Mouse (Mus musculus) heart, postnatal 4 days (tissue): Measurements from ENCODE around the gene Smim20. TPM values are rescaled to one million over a fixed set of nuclear protein-coding genes. Genes with fewer than 3 reads are reported as not detected.

Experiments used
- DNase-seq: peaks from one replicate; pipeline ENCODE4 v3.0.0; 2021
- total RNA-seq, 2 experiments: library from RNA; stranded (reverse); gene quantifications; 2 replicates each; pipeline ENCODE4 v1.2.3; 2021

The Smim20 gene
- 100 to 1,000 TPM in 1 of 2 experiments, 10 to 100 TPM in 1; 92.9 to 102 TPM for total RNA-seq

DNA sequence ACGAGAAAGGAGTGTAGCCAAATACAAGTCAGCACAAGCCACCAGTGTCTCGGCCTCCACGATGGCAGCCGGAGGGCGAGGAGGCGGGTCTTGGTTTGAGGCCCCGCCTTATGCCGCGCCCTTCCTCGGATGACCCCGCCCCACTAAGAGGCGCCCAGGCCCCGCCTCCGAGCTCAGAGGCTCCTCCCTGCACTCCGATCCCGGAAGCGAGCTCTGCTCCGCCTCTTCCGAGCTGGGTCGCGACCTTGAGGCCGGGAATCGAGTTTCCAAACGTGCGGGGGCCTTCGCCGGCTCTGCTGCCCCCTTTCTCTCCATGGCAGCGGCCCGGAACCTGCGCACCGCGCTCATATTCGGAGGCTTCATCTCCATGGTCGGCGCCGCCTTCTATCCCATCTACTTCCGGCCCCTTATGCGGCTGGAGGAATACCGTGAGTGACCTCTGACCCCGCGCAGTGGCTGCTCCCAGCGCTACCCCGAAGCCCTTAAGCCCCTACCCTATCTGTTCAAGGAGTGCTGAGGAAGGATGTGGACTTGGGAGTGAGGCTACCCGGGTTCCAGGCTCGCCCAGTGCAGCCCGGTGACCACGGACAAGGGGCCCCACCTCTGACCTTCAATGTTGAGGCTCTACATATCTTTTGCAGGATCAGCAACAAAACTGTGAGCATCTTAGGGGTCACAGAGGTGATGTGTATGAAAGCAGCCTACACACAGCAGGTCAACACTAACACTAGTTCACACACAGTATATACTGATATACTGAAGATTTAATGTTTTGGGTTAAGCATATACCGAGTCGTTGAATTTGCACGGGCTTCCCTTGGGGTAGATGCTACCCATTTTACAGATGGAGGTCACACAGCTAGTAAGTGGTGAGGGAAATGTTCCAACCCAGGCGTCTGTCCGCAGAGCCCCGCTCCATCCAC, at the start of gene Smim20:
TSS of gene Smim20 (plus strand) at position 153 of the 923 bp plus-strand sequence.
- DNase-seq, result peak; percentile 89

- no peak for DNase-seq
Measured at GRCm38 (mm10) chr5:53225434-53225833, 41.4 kb upstream of the Smim20 start.

DNA sequence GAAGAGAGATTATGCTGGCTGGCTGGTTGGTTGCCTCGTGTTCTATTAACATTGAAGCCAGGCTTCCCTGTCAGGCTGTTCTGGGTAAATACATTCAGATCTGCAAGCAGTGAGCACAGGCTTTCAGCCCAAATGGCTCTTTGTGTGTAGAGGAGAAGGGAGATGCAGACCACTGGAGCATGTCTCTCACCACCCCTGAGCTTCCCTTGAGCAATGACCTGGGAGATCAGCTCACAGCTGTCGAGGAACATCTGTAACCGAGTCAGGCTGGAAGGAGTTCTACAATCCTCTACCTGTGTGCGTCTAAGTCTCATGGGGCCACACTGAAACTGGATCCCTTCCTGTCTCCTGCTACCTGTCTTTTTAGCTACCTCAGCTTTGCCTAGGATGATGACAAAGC, 36.3 kb upstream of the Smim20 start:
- DNase-seq, result no peak

GRCm38 (mm10) chr5:53235551-53235950, 31.3 kb upstream of the Smim20 start:
- peak; percentile 16 for DNase-seq

- DNase-seq, result peak; percentile 20
Measured at GRCm38 (mm10) chr5:53236136-53236535, 30.7 kb upstream of the Smim20 start.

DNA sequence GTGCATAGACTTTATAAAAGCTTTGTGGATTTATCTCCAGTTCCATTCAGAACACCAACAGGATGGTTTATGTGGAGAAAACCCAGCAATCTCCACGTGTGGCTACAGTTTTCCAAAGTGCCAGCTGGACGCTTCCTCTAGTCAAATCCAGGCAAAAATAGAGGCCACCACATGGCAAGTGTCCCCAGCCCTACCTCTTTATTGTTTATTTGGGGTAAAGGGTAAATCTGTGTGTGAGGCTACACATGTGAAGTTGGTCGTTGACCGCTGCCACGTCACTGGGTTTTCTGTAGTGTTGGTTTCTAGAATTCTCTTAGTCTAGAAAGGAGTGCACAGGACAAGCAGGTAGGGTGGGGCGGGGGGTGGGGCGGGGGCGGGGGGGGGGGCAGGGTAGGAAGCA, 30.1 kb upstream of the Smim20 start:
- no peak for DNase-seq

- no peak for DNase-seq
Measured at GRCm38 (mm10) chr5:53238761-53239160, 28.1 kb upstream of the Smim20 start.

GRCm38 (mm10) chr5:53239189-53239588, 27.7 kb upstream of the Smim20 start:
- DNase-seq, result no peak

DNA sequence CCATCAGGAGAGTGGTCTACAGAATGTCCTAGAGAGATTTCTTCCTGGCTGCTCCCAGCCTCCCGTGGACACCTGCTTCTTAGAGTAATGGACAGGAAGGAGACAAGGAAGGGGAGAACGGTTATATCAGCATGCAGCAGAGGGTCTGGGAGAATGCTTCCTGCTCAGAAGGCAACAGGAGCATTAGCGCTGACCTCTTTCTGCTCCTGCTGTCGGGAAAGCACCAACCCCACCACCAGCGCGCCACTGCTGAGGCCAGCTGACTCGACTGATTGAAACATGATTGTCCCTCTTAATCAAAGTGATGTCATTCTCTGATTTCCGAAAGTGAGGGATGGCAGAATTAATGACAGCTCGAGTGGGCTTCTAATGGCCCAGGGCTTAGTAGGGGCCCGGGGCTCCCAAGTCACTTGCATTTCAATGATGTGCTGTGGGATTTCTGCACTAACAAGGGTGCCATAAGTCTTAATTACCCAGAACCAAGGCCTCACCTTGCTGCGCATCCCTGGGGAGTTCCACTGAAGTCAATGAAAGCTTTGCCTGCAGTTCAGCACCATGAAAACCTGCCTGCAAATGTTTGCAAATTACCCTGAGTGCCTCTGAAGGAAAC, 26.9 kb upstream of the Smim20 start:
- no peak for DNase-seq

DNA sequence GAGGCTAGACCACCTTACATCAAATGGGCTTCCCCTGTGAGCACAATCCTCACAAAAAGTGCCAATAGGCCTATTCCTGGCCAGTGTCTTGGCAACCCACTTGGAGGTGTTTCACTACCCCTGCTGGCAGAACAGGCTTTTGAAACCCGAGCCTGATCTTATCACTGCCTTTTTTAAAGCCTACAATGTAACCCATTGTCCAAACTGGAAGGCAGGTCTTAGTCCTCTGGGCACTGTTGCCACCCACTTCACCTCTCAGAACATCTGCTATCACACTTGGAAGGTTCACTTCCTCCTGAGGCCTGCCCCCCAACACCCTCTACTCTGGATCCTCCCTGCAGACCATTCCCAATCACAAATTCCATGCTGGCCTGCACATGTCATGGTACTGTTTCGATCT, 25.8 kb upstream of the Smim20 start:
- DNase-seq, result no peak

GRCm38 (mm10) chr5:53241963-53242362, 24.9 kb upstream of the Smim20 start:
- DNase-seq, result no peak

GRCm38 (mm10) chr5:53242865-53243499, 23.9 kb upstream of the Smim20 start:
- DNase-seq, result no peak

DNA sequence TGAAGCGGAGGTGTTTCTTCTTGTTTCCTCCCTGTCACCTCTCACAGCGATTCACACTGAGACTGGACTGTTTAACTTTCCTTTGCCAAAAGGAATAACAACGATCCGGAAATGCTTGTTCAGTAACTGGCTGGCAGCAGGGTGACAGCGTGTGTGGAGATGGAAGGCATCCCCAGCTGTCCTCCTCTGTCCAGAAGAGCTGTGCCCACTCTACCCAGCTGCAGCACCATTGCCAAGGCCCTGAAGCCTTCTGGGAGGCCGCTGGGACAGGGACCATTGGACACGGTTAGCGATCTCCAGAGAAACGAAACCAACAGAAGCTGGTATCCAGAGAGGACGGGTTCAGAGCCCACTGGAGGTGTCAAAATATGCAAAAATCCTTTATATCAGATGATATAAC, 22.9 kb upstream of the Smim20 start:
- no peak for DNase-seq

DNA sequence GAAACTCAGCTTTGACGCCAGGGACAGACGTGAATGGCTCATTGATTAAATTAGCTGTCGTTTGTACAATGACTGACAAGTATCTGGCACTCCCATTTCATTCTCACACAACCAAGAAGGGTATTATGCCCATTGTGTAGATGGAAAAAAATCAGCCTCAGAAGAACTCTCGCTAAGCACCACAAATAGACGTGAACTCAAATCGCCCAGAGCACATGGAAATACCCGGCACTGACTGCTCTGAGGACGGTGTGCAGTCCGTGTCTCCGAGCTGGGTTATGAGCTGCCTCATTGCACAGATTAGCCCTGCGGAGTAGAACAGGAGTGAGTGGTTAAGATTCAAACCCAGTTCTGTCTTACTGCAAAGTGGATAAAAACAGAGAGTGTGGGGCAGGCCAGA, 18.4 kb upstream of the Smim20 start:
- DNase-seq, result no peak

GRCm38 (mm10) chr5:53249431-53250061, 17.3 kb upstream of the Smim20 start:
- no peak for DNase-seq

GRCm38 (mm10) chr5:53254154-53254553, 12.7 kb upstream of the Smim20 start:
- no peak for DNase-seq

GRCm38 (mm10) chr5:53254821-53255220, 12.1 kb upstream of the Smim20 start:
- DNase-seq, result no peak

DNA sequence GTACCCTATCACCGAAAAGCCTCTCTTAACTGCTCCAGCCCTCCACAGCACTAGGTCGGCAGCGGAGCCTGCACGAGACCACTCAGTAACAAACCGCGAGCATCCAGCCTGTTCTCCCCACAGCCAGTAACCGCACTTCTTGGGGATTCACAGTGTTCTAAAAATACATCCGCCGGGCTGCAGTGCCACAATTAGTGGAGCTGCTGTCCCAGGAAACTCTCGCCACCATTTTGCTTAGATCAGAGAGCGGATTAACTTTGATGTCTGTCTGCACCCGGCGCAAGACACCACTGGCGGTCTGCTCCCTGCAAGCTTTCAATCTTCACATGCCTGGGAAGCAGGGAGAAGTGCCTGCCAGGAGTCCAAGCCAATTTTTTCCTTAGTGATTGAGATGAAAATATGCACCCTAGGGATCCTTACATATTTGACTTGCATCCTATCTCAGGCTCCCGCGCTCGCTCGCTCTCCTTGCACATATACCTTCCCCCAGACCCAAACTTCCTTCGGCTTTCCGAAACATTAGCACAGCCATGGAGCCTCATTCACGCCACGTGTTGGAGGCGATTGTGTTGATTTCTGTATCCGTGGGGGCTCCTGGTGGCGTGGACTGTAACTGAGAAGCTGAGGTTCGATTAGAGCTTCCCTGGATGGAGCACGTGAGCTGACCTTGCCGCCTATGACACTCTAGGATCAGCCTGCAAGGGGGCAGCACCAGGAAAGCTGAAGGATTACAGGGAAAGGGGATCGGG, 8.7 kb upstream of the Smim20 start:
- no peak for DNase-seq

- no peak for DNase-seq
Measured at GRCm38 (mm10) chr5:53259894-53260293, 7.0 kb upstream of the Smim20 start.

DNA sequence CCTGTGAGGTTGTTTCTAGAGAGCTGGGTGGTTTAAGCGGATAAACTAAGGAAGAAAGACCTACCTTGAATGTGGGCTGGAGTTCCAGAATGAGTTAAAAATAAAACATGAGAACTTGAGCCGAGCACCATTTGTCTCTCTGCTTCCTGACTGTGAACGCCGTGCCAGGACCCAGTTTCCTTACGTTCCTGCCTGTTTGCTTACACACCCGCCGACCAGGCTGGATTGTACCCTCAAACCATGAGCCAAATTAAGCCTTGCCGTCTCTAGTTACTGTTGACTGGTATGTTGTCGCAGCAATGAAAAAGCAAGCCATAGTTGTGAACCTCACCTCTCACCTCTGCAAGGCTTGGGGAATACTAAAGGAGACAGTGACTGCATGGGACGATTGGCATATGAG, 4.9 kb upstream of the Smim20 start:
- no peak for DNase-seq

- DNase-seq, result no peak
Measured at GRCm38 (mm10) chr5:53264061-53264460, 2.8 kb upstream of the Smim20 start.

DNA sequence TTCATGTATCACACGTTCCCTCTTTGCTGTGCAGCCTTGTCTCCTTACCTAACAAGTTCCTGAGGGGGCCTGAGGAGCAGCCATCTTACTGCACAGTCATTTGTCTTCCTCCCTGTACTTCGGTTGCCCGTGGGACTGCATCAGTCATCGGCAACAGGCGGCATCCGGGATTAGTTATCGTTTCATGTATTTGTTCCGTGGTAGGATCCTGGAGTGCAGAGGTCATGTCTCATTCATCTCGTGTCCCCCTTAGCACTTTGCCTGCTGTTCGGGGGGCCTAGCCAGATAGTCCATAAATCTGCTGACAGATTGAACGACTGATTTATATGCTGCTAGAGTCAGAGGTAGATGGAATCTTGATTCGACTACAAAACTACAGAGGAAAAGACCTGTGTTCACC, 1.1 kb upstream of the Smim20 start:
- no peak for DNase-seq
